8 mouse cellular contexts compared by ENCODE assay signal in the genomic region with DNA sequence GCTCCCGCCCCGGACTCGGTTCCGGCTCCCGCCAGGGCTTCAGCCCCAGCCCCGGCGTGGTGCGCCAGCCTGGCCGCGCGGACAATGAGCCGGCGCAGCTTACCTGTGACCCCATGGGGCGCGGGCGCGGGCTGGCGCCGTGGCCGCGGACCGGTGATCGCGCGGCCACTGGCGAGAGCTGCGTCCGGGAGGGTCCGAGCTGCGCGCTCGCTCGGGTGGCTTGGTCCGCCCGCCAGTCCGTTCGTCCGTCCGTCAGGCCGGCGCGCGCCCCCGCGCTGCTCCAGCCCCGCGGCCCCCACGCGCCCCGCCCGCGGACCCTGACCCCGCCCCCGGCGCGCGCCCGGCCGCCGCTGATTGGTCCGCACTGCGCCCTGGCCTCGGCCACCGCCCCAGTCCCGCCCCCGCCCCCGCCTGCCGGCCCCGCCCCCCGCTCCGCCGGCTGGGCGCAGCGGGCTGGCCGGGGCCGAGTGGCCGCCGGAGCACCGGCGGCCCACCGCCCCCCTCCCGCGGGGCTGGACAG. TPM values are rescaled to one million over a fixed set of nuclear protein-coding genes. Genes with fewer than 3 reads are reported as not detected.
DNase-seq lines count a peak whose midpoint lies in the region; ATAC-seq and TF ChIP-seq lines count a peak whose summit lies in the region.

Gene Zbtb46, minus strand, starts transcription at position 274 of the 520 bp plus-strand sequence.

- peak; percentile 54 for DNase-seq in MEL (ENCODE audit: low read depth, low spot score)
- DNase-seq in cerebellum, adult 8-10 months = peak; percentile 86
- peak; percentile 58 for DNase-seq in forelimb bud, embryonic 11.5 days (ENCODE audit: low read depth, low spot score)
- DNase-seq in layer of hippocampus, postnatal 36 days = peak; percentile 65 to 73
- DNase-seq in lung, postnatal 36 days = peak; percentile 87
- DNase-seq in retina, postnatal 1 day = peak; percentile 89
- peak; percentile 80 for DNase-seq in thymus, postnatal 4 days

- no peaks in the 10 kb centered on the region for H3K36me3 ChIP-seq in MEL (ENCODE audit: control insufficient read depth in 1 of 2, insufficient read depth in 2 of 2, low read length in 2 of 2)
- H3K36me3 ChIP-seq in hindbrain, embryonic 12.5 days = no peaks in the 10 kb centered on the region

- no peak for TF ChIP-seq CTCF in MEL (IDR thresholded peaks at IDR 0.05 in 2 of 3, conservative IDR thresholded peaks at IDR 0.05 in 1 of 3; ENCODE audit: control insufficient read depth in 1 of 3, insufficient read depth in 1 of 3, low read depth in 2 of 3, low read length in 3 of 3, poor library complexity in 1 of 3, severe bottlenecking in 1 of 3)

- H3K4me1 ChIP-seq in MEL (ENCODE audit: control insufficient read depth in 1 of 2, insufficient read depth in 2 of 2, low read length in 2 of 2) = no peaks in the 10 kb centered on the region
- peaks cover 17% of the 10 kb centered on the region for H3K4me1 ChIP-seq in hindbrain, embryonic 12.5 days

- peak within 1 kb of the TSS; percentile 61 for H3K9ac ChIP-seq in MEL (ENCODE audit: control insufficient read depth, low read depth, low read length, poor library complexity, severe bottlenecking)
- peak within 1 kb of the TSS; percentile 82 for H3K9ac ChIP-seq in hindbrain, embryonic 12.5 days

- peaks cover 12 to 26% of the 10 kb centered on the region in 2 experiments for H3K27me3 ChIP-seq in MEL (ENCODE audit: control insufficient read depth in 1 of 2, insufficient read depth in 2 of 2, low read length in 2 of 2)
- H3K27me3 ChIP-seq in hindbrain, embryonic 12.5 days = peaks cover 17% of the 10 kb centered on the region

- H3K27ac ChIP-seq in MEL (ENCODE audit: control insufficient read depth, low read depth, low read length) = no peak within 1 kb of the TSS
- H3K27ac ChIP-seq in hindbrain, embryonic 12.5 days = peak within 1 kb of the TSS; percentile 86

- H3K4me2 ChIP-seq in hindbrain, embryonic 12.5 days (replicated peaks) = peak within 1 kb of the TSS; percentile 95

- no peaks in the 10 kb centered on the region for H3K79me2 ChIP-seq in MEL (ENCODE audit: control insufficient read depth, insufficient read depth, low read length, poor library complexity)

- H3K9me3 ChIP-seq in MEL (replicated peaks; ENCODE audit: insufficient read depth, low read length) = no peaks in the 10 kb centered on the region
- no peaks in the 10 kb centered on the region for H3K9me3 ChIP-seq in hindbrain, embryonic 12.5 days (replicated peaks)

- under 1% methylated on average over 51 of the region's 83 CpGs for WGBS in hindbrain, embryonic 12.5 days

- no peak for TF ChIP-seq POLR2A in MEL (IDR thresholded peaks at IDR 0.05; ENCODE audit: control insufficient read depth in 1 of 2, insufficient read depth in 1 of 2, low read depth in 1 of 2, low read length in 2 of 2, poor library complexity in 1 of 2)

- no peak for TF ChIP-seq RAD21 in MEL (IDR thresholded peaks at IDR 0.05; ENCODE audit: low read depth, low read length)

- ATAC-seq in hindbrain, embryonic 12.5 days (ENCODE audit: low FRiP score) = peak; percentile 92

- TF ChIP-seq EP300 in MEL (IDR thresholded peaks at IDR 0.05; ENCODE audit: low read depth in 1 of 2, low read length in 2 of 2) = no peak

- peak within 1 kb of the TSS; percentile 60 to 64 for H3K4me3 ChIP-seq in MEL (ENCODE audit: control insufficient read depth in 1 of 2, insufficient read depth in 1 of 2, low read depth in 2 of 2, low read length in 2 of 2)
- H3K4me3 ChIP-seq in hindbrain, embryonic 12.5 days = peak within 1 kb of the TSS; percentile 66

TF ChIP-seq in MEL, 35 proteins besides CTCF, POLR2A, EP300 and RAD21:
- TF ChIP-seq E2F4 (IDR thresholded peaks at IDR 0.05; ENCODE audit: borderline replicate concordance, low read depth, low read length) (no peak), MAX (IDR thresholded peaks at IDR 0.05; ENCODE audit: low read length) (no peak), ETS1 (IDR thresholded peaks at IDR 0.05; ENCODE audit: low read depth, low read length) (no peak), ZMIZ1 (IDR thresholded peaks at IDR 0.05; ENCODE audit: low read depth, low read length) (no peak), SMC3 (IDR thresholded peaks at IDR 0.05; ENCODE audit: low read depth, low read length) (no peak), CHD1 (IDR thresholded peaks at IDR 0.05; ENCODE audit: low read depth, low read length) (no peak), ZC3H11A (IDR thresholded peaks at IDR 0.05; ENCODE audit: low read depth, low read length) (no peak), GATA1 (IDR thresholded peaks at IDR 0.05; ENCODE audit: low read depth, low read length) (no peak), SIN3A (IDR thresholded peaks at IDR 0.05; ENCODE audit: low read length) (no peak), ZKSCAN1 (IDR thresholded peaks at IDR 0.05; ENCODE audit: low read depth, low read length) (no peak), TBP (IDR thresholded peaks at IDR 0.05; ENCODE audit: low read depth, low read length) (no peak), POLR2AphosphoS2 (IDR thresholded peaks at IDR 0.05; ENCODE audit: low read length) (no peak), NELFE (IDR thresholded peaks at IDR 0.05; ENCODE audit: low read depth, low read length) (no peak), NRF1 (IDR thresholded peaks at IDR 0.05; ENCODE audit: insufficient read depth, low read depth, low read length, poor library complexity, severe bottlenecking) (no peak)

RNA-seq across cellular contexts. Expression of gene Zbtb46, which starts in this region (rescaled TPM):
- 0.10 and 0.23 TPM in 2 replicates for total RNA-seq in MEL (2012; rRNA removed)
- under 1 TPM in 1 of 2 experiments, not detected in 1; 0.64 TPM for polyA plus RNA-seq in MEL (2012; ENCODE audit: insufficient read depth in 1 of 2, insufficient read length in 2 of 2, low read depth in 1 of 2, low replicate concordance in 2 of 2, missing spikeins in 1 of 2)
- 22.3 and 22.7 TPM in 2 replicates for polyA plus RNA-seq in hindbrain, embryonic 12.5 days (2016; fragmentation: Nextera tagmentation; extraction: Ambion mirVana)
- 1 to 10 TPM; 5.8 to 6.2 TPM for total RNA-seq in layer of hippocampus, postnatal 36 days (2021)

Comparison
In these comparisons a context has a peak if more than half of its experiments do, and no peak if none do; other contexts are left out.
1. RNA of gene Zbtb46 (polyA plus RNA-seq): 22.3 to 22.7 TPM in hindbrain, embryonic 12.5 days; 0.64 TPM in MEL; every median in the first group is over 10 times any median in the second.
2. Peak in DNase-seq, H3K4me3 ChIP-seq and H3K9ac ChIP-seq in MEL; RNA of the gene not detected or under 1 TPM.
3. Peak in every context shown above with its lines, with median percentiles within 50 percentile points of each other: DNase-seq.